Mouse (Mus musculus) ES-E14 (cell line): Measurements from ENCODE around the gene Cryba4. TPM values are rescaled to one million over a fixed set of nuclear protein-coding genes. Genes with fewer than 3 reads are reported as not detected.

Experiments
- DNase-seq: peaks from one replicate; pipeline ENCODE4 v3.0.0-alpha.2; 2013; ENCODE audit warnings: low read depth, low spot score
- H3K27ac ChIP-seq: 2 replicates; pipeline ENCODE4 v1.5.1; 2012; ENCODE audit warnings: low read depth, mild to moderate bottlenecking, low read length, moderate library complexity, mixed read lengths; ENCODE audit not compliant: poor library complexity, insufficient read depth, severe bottlenecking
- H3K36me3 ChIP-seq: 2 replicates; pipeline ENCODE4 v1.6.1; 2012; ENCODE audit warnings: mild to moderate bottlenecking, low read length, moderate library complexity, mixed read lengths; ENCODE audit not compliant: control insufficient read depth, poor library complexity, insufficient read depth, severe bottlenecking
- H3K4me1 ChIP-seq, 2 experiments: fragments of 150-350 bp in 1 of 2; sonication (generic) in 1 of 2; 2 replicates each; pipeline ENCODE4 v1.6.1; 2012; ENCODE audit warnings: low read length in 2 of 2, mild to moderate bottlenecking in 1 of 2, mixed read lengths in 1 of 2; ENCODE audit not compliant: control insufficient read depth in 2 of 2, insufficient read depth in 2 of 2, poor library complexity in 1 of 2
- H3K4me3 ChIP-seq, 2 experiments: fragments of 150-350 bp in 1 of 2; sonication (generic) in 1 of 2; 2 replicates each; pipeline ENCODE4 v1.5.1; 2012; ENCODE audit warnings: low read length in 2 of 2, low read depth in 1 of 2, mild to moderate bottlenecking in 1 of 2, mixed read lengths in 1 of 2; ENCODE audit not compliant: insufficient read depth in 1 of 2, poor library complexity in 1 of 2, severe bottlenecking in 1 of 2
- H3K9ac ChIP-seq: 2 replicates; pipeline ENCODE4 v1.6.1; 2012; ENCODE audit warnings: low read depth, mild to moderate bottlenecking, low read length, mixed read lengths; ENCODE audit not compliant: poor library complexity, insufficient read depth, severe bottlenecking
- H3K9me3 ChIP-seq: fragments of 150-350 bp; sonication (generic); 2 replicates; pipeline ENCODE4 v1.6.1; 2012; ENCODE audit warnings: low read depth, mild to moderate bottlenecking, low read length; ENCODE audit not compliant: control insufficient read depth, insufficient read depth
- CHD2 ChIP-seq: IDR thresholded peaks from 2 replicates; pipeline ENCODE4 v1.6.1; 2014; ENCODE audit warnings: mild to moderate bottlenecking, low read depth, low read length, inconsistent platforms
- HCFC1 ChIP-seq: IDR thresholded peaks from 2 replicates; pipeline ENCODE4 v1.6.1; 2012; ENCODE audit warnings: low read length, inconsistent platforms, borderline replicate concordance; ENCODE audit not compliant: insufficient read depth
- MAFK ChIP-seq: IDR thresholded peaks from 2 replicates; pipeline ENCODE4 v1.6.1; 2014; ENCODE audit warnings: mild to moderate bottlenecking, low read depth, low read length, inconsistent platforms; ENCODE audit not compliant: insufficient read depth
- ZC3H11A ChIP-seq: IDR thresholded peaks from 2 replicates; pipeline ENCODE4 v1.6.1; 2012; ENCODE audit warnings: low read depth, mild to moderate bottlenecking, inconsistent platforms, low read length, borderline replicate concordance
- ZNF384 ChIP-seq: IDR thresholded peaks from 2 replicates; pipeline ENCODE4 v1.6.1; 2012; ENCODE audit warnings: low read depth, low read length, inconsistent platforms
- in situ Hi-C, 2 experiments: fragments of 600-800 bp; cut with MboI; formaldehyde crosslinking; loops; one replicate each; pipeline ENCODE4 v1.15.1; 2025; ENCODE audit warnings: low sequenced_read_pairs in 2 of 2, inconsistent platforms in 1 of 2; ENCODE audit not compliant: unreplicated experiment in 2 of 2
- total RNA-seq: library from RNA; depleted of rRNA; stranded (reverse); fragments of 300-350 nt; gene quantifications from 2 replicates; pipeline ENCODE4 v1.2.3, GENCODE M21; 2012

The Cryba4 gene
- total RNA-seq, 1 experiment = 0.31 TPM

GRCm38 (mm10) chr5:112287652-112288051 lies 35.3 kb upstream of the Cryba4 start:
- TF ChIP-seq ZNF384 (no peak), ZC3H11A (no peak), HCFC1 (no peak), CHD2 (no peak), MAFK (no peak)
- Histone ChIP-seq H3K9ac (no peak overlapping the region), H3K9me3 (no peaks in the 10 kb centered on the region), H3K27ac (no peak overlapping the region), H3K4me1 (peaks cover 5 to 49% of the 10 kb centered on the region in 2 experiments), H3K36me3 (no peaks in the 10 kb centered on the region; the same call in 1 of the 2 replicates), H3K4me3 (no peak overlapping the region)
- in situ Hi-C loops = no loop called here
- no peak for DNase-seq

DNA sequence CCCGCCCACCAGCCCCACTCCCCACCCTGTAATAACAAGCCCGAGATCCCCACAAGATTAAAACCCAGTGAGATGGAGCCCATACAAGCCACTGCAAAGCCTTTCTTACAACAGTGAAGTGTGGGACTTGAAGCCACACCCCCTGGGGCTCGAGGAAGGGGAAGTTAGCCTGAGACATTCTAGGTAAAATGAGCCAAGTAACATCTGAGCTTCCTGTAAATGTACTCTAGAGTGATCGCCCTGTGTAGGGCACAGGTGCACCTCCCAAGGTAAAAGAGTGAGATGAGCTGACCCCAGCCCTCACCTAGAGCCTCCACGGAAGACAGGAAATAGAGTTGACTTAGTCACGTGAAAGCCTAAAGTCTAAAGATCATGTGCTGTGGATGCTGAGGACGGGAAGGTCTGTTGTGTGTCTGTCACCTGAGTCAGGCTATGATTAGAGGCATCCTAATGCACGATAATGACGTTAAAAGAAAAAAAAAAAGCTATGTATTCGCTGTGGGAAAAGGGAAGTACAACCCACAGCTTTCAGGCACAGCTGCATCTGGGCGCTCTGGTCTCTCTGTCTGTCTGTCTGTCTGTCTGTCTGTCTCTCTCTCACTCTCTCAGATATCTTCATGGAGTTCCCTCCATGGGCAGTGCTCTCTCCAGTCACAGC lies 34.8 kb upstream of the Cryba4 start:
- peaks cover 5 to 53% of the 10 kb centered on the region in 2 experiments for H3K4me1 ChIP-seq
- no peak overlapping the region for H3K4me3 ChIP-seq
- H3K27ac ChIP-seq = no peak overlapping the region
- TF ChIP-seq CHD2 (no peak), ZNF384 (no peak), ZC3H11A (no peak), HCFC1 (no peak), MAFK (no peak)
- H3K9me3 ChIP-seq = no peaks in the 10 kb centered on the region
- no peak overlapping the region for H3K9ac ChIP-seq
- no peaks in the 10 kb centered on the region; the same call in 1 of the 2 replicates for H3K36me3 ChIP-seq
- no peak for DNase-seq
- in situ Hi-C loops = no loop called here

DNA sequence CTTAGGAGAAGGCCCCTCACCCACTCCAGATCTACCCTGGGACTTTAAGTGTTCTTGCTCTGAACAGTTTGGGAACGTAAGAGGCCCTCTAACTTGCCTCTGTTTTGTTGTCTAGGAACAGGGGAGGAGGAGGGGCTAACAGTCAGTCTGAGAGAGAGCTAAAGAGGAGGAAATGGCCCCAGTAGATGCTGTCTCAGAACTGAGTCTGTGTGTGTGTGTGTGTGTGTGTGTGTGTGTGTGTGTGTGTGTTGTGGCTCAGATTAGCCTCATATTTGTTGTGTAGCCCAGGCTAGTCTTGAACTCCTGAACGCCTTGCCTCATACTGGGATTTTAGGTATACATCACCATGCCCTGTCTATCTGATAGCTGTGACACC lies 34.3 kb upstream of the Cryba4 start:
- no peaks in the 10 kb centered on the region; the same call in 1 of the 2 replicates for H3K36me3 ChIP-seq
- no peak overlapping the region for H3K9ac ChIP-seq
- no peak for TF ChIP-seq CHD2
- TF ChIP-seq ZNF384 = no peak
- no peak for TF ChIP-seq ZC3H11A
- TF ChIP-seq HCFC1 = no peak
- no peak for TF ChIP-seq MAFK
- H3K9me3 ChIP-seq = no peaks in the 10 kb centered on the region
- H3K27ac ChIP-seq = no peak overlapping the region
- no peak for DNase-seq
- peaks cover 6 to 55% of the 10 kb centered on the region in 2 experiments for H3K4me1 ChIP-seq
- in situ Hi-C loops = no loop called here
- H3K4me3 ChIP-seq = no peak overlapping the region

DNA sequence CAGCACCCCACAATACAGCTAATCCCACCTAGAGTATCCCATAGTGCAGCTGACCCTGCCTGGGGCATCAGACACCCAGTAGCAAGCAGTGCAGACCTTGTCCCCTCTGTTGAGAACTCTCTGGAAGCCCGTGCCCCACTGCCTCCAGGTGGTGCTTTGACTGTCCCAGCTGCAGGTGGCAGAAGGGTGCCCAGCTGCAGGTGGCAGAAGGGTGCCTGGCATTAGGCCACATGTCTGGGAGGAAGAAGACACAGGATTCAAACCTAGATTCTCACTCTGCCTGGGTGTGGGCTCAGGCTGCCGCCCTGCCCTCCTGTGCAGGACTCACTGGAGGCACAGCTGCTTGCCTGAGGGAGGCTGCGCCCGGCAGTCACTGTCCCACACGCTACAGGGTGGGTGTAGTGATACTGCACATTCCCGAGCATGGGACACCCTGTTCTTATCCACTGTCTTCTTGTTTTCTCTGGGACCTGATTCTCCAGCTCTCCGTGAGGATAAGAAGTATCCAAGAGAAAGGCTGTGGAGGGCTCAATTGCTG lies 33.3 kb upstream of the Cryba4 start:
- in situ Hi-C loops = no loop called here
- no peak overlapping the region for H3K4me3 ChIP-seq
- TF ChIP-seq ZC3H11A = no peak
- TF ChIP-seq ZNF384 = no peak
- no peak for TF ChIP-seq CHD2
- no peaks in the 10 kb centered on the region for H3K9me3 ChIP-seq
- H3K9ac ChIP-seq = no peak overlapping the region
- no peaks in the 10 kb centered on the region; the same call in 1 of the 2 replicates for H3K36me3 ChIP-seq
- DNase-seq = no peak
- H3K4me1 ChIP-seq = peaks cover 10 to 50% of the 10 kb centered on the region in 2 experiments
- H3K27ac ChIP-seq = no peak overlapping the region
